Mouse (Mus musculus) cerebellum, adult 11-12 months (tissue): ENCODE measurements around the gene Gm10715.
"Not testable (repeated sequence)": the region's sequence is repeated elsewhere in the genome, so short reads cannot be mapped to it uniquely, and the experiment has no call there.

Experiments
- DNase-seq: peaks from one replicate; pipeline ENCODE4 v3.0.0; 2022

The Gm10715 gene

GRCm38 (mm10) chr9:3036577-3036976 lies at the start of gene Gm10715:
Gene Gm10715 (plus strand): TSS chr9:3036877.
- DNase-seq, result not testable (repeated sequence)

GRCm38 (mm10) chr9:3000445-3000972 lies 36.2 kb upstream of the Gm10715 start, which contains the start of gene Gm10722:
Gene Gm10722 (plus strand): TSS chr9:3000922.
- peak; percentile 6 for DNase-seq

- DNase-seq, result peak; percentile 4
Observed at GRCm38 (mm10) chr9:3001006-3001405, 35.7 kb upstream of the Gm10715 start.

GRCm38 (mm10) chr9:3001948-3002659 lies 34.6 kb upstream of the Gm10715 start:
- peak; percentile 81 for DNase-seq

- DNase-seq, result not testable (repeated sequence)
Observed at GRCm38 (mm10) chr9:3002794-3003396, 33.8 kb upstream of the Gm10715 start, which contains the start of gene Gm11168. Gene Gm11168 (plus strand): TSS chr9:3003346.

GRCm38 (mm10) chr9:3006179-3006578 lies 30.5 kb upstream of the Gm10715 start:
- DNase-seq, result not testable (repeated sequence)

- peak; percentile 89 for DNase-seq
Observed at GRCm38 (mm10) chr9:3006636-3007035, 30.0 kb upstream of the Gm10715 start.

GRCm38 (mm10) chr9:3007272-3007671 lies 29.4 kb upstream of the Gm10715 start:
- not testable (repeated sequence) for DNase-seq

GRCm38 (mm10) chr9:3009331-3009730 lies 27.3 kb upstream of the Gm10715 start:
- not testable (repeated sequence) for DNase-seq

GRCm38 (mm10) chr9:3012054-3012621 lies 24.5 kb upstream of the Gm10715 start:
- not testable (repeated sequence) for DNase-seq

- DNase-seq, result not testable (repeated sequence)
Observed at GRCm38 (mm10) chr9:3012733-3013279, 23.9 kb upstream of the Gm10715 start, which contains the start of gene Gm10721. Gene Gm10721 (plus strand): TSS chr9:3013140.

- DNase-seq, result not testable (repeated sequence)
Observed at GRCm38 (mm10) chr9:3015354-3015753, 21.3 kb upstream of the Gm10715 start, which contains the start of gene Gm10720. Gene Gm10720 (plus strand): TSS chr9:3015654.

GRCm38 (mm10) chr9:3015896-3016295 lies 20.8 kb upstream of the Gm10715 start:
- not testable (repeated sequence) for DNase-seq

- not testable (repeated sequence) for DNase-seq
Observed at GRCm38 (mm10) chr9:3017108-3017507, 19.6 kb upstream of the Gm10715 start, which contains the start of gene Gm10719. Gene Gm10719 (plus strand): TSS chr9:3017408.

- DNase-seq, result peak; percentile 18
Observed at GRCm38 (mm10) chr9:3018944-3019343, 17.7 kb upstream of the Gm10715 start.

- DNase-seq, result peak; percentile 9
Observed at GRCm38 (mm10) chr9:3019835-3020727, 16.6 kb upstream of the Gm10715 start.

GRCm38 (mm10) chr9:3022316-3023008 lies 14.2 kb upstream of the Gm10715 start:
- peak; percentile 32 for DNase-seq

GRCm38 (mm10) chr9:3023312-3023984 lies 13.2 kb upstream of the Gm10715 start, which contains the start of gene Gm10718:
Gene Gm10718 (plus strand): TSS chr9:3023547.
- DNase-seq, result peak; percentile 11

- DNase-seq, result peak; percentile 89
Observed at GRCm38 (mm10) chr9:3023985-3024648, 12.6 kb upstream of the Gm10715 start.
